Mouse (Mus musculus) embryonic facial prominence, embryonic 10.5 days (tissue): ENCODE measurements around the gene Xrcc4. TPM values are rescaled to one million over a fixed set of nuclear protein-coding genes. Genes with fewer than 3 reads are reported as not detected.

Experiments
- DNase-seq: peaks from one replicate; pipeline ENCODE4 v3.0.0-alpha.2; 2017; ENCODE audit warnings: low spot score
- H3K27ac ChIP-seq: fragments of 300-500 bp; sonication (generic); replicated peaks from 2 replicates; pipeline ENCODE4 v1.5.1; 2016; ENCODE audit warnings: mild to moderate bottlenecking
- H3K27me3 ChIP-seq: fragments of 300-500 bp; sonication (generic); replicated peaks from 2 replicates; pipeline ENCODE4 v1.6.1; 2016; ENCODE audit warnings: low read depth, mild to moderate bottlenecking; ENCODE audit not compliant: poor library complexity, severe bottlenecking
- H3K36me3 ChIP-seq: fragments of 300-500 bp; sonication (generic); replicated peaks from 2 replicates; pipeline ENCODE4 v1.6.1; 2016; ENCODE audit warnings: mild to moderate bottlenecking, moderate library complexity
- H3K4me1 ChIP-seq: fragments of 300-500 bp; sonication (generic); 2 replicates; pipeline ENCODE4 v1.6.1; 2016
- H3K4me3 ChIP-seq: fragments of 300-500 bp; sonication (generic); 2 replicates; pipeline ENCODE4 v1.5.1; 2016; ENCODE audit warnings: mild to moderate bottlenecking, moderate library complexity
- H3K9me3 ChIP-seq: fragments of 300-500 bp; sonication (generic); 2 replicates; pipeline ENCODE4 v1.6.1; 2016; ENCODE audit warnings: mild to moderate bottlenecking
- WGBS: fragments of 180-500 bp; shearing (Covaris S2); methylation state at CpG from one replicate; pipeline ENCODE4 v1.1.7; 2016; 5-methylcytosine and 5-hydroxymethylcytosine counted together
- polyA plus RNA-seq: library from polyadenylated mRNA; unstranded; fragments of >200 nt; fragmentation: Nextera tagmentation; extraction: Ambion mirVana; gene quantifications from 2 replicates; pipeline ENCODE4 v1.2.1, GENCODE M21; 2016

Xrcc4 gene
- polyA plus RNA-seq, 1 experiment from 2014 or later = 8.5 TPM

GRCm38 (mm10) chr13:89849955-89850354 lies 239.5 kb downstream of the Xrcc4 start:
- no peak for DNase-seq
- WGBS = 94% methylated on average over 1 of the region's 1 CpGs
- no peaks in the 10 kb centered on the region for H3K27me3 ChIP-seq
- H3K27ac ChIP-seq = no peak overlapping the region
- H3K9me3 ChIP-seq = no peaks in the 10 kb centered on the region
- H3K4me1 ChIP-seq = no peaks in the 10 kb centered on the region
- H3K4me3 ChIP-seq = no peak overlapping the region
- no peaks in the 10 kb centered on the region for H3K36me3 ChIP-seq

- 87% methylated on average over 3 of the region's 3 CpGs for WGBS
- Histone ChIP-seq H3K9me3 (no peaks in the 10 kb centered on the region), H3K36me3 (no peaks in the 10 kb centered on the region)
Observed at GRCm38 (mm10) chr13:89838635-89839034, 250.8 kb downstream of the Xrcc4 start.

GRCm38 (mm10) chr13:89834485-89834884 lies 254.9 kb downstream of the Xrcc4 start:
- WGBS = 75% methylated on average over 3 of the region's 3 CpGs
- no peak overlapping the region for H3K4me3 ChIP-seq
- H3K27me3 ChIP-seq = no peaks in the 10 kb centered on the region
- no peak for DNase-seq
- no peaks in the 10 kb centered on the region for H3K36me3 ChIP-seq
- peaks cover 20% of the 10 kb centered on the region for H3K4me1 ChIP-seq
- no peak overlapping the region; the same call in 1 of the 2 replicates for H3K27ac ChIP-seq
- no peaks in the 10 kb centered on the region for H3K9me3 ChIP-seq

More at GRCm38 (mm10) chr13:89838635-89839034, 250.8 kb downstream of the Xrcc4 start:
- H3K27ac ChIP-seq = no peak overlapping the region
- H3K27me3 ChIP-seq = no peaks in the 10 kb centered on the region
- peaks cover 7% of the 10 kb centered on the region for H3K4me1 ChIP-seq
- no peak for DNase-seq
- H3K4me3 ChIP-seq = no peak overlapping the region

GRCm38 (mm10) chr13:89833053-89833670 lies 256.2 kb downstream of the Xrcc4 start:
- Histone ChIP-seq H3K27ac (peak overlapping the region; percentile 77), H3K9me3 (no peaks in the 10 kb centered on the region), H3K4me3 (no peak overlapping the region), H3K27me3 (no peaks in the 10 kb centered on the region), H3K36me3 (no peaks in the 10 kb centered on the region), H3K4me1 (peaks cover 23% of the 10 kb centered on the region)
- WGBS = 30% methylated on average over 2 of the region's 2 CpGs
- peak; percentile 18 for DNase-seq

DNA sequence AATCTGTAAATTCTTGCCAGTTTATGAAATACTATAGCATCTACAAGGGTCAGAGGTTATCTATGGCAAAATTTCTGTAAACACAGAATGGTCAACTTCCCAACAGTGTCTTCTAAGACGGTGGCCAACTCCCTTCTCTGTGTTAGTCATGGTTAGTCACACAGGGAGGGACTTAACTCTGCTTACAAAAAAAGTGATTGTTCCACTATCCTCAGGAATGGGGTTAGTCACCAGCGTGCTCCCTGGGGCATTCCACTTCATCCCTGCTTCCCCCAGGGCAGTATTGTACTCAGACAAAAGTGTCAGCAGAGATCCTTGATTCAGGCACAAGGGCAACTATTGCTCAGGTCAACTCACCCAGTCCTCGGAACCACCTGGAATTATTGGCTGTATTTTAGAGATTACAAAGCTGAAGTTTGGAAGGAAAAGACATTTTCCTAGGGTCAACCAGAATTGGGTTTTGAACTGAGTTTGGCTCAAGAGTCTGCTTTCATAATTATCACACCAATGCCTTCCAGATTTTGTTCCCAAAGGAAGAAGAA lies 260.9 kb downstream of the Xrcc4 start:
- DNase-seq = no peak
- Histone ChIP-seq H3K27me3 (no peaks in the 10 kb centered on the region), H3K36me3 (no peaks in the 10 kb centered on the region), H3K9me3 (no peaks in the 10 kb centered on the region), H3K4me1 (peaks cover 15% of the 10 kb centered on the region), H3K4me3 (no peak overlapping the region), H3K27ac (no peak overlapping the region)
- 24% methylated on average over 3 of the region's 3 CpGs for WGBS

DNA sequence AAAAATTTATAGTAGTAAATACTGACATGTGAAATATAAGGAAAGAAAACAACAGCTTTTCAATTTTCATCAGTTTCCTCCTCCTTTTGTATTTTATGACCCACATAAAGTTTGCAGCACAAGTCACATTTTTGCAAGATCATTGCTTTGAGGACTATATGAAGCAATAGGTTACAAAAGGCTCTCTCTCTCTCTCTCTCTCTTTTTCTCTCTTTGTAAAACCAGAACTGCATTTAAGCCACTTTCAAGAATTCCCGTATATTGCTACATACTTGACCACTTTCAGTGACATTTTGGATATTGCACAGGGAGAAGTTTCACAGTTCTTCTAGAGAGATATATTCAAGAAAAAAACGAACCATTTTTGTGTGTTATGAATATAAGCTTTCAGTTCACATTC lies 261.6 kb downstream of the Xrcc4 start:
- Histone ChIP-seq H3K27me3 (no peaks in the 10 kb centered on the region), H3K27ac (no peak overlapping the region), H3K4me1 (peaks cover 8% of the 10 kb centered on the region; the same call in 1 of the 2 replicates), H3K36me3 (no peaks in the 10 kb centered on the region), H3K4me3 (no peak overlapping the region), H3K9me3 (no peaks in the 10 kb centered on the region)
- DNase-seq = no peak
- WGBS = 86% methylated on average over 2 of the region's 2 CpGs

- H3K36me3 ChIP-seq = no peaks in the 10 kb centered on the region
- H3K9me3 ChIP-seq = no peaks in the 10 kb centered on the region
- H3K4me3 ChIP-seq = no peak overlapping the region
- H3K27me3 ChIP-seq = no peaks in the 10 kb centered on the region
- no peaks in the 10 kb centered on the region for H3K4me1 ChIP-seq
- H3K27ac ChIP-seq = no peak overlapping the region
- 52% methylated on average over 2 of the region's 2 CpGs for WGBS
- DNase-seq = no peak
Observed at GRCm38 (mm10) chr13:89814543-89814942, 274.9 kb downstream of the Xrcc4 start.

DNA sequence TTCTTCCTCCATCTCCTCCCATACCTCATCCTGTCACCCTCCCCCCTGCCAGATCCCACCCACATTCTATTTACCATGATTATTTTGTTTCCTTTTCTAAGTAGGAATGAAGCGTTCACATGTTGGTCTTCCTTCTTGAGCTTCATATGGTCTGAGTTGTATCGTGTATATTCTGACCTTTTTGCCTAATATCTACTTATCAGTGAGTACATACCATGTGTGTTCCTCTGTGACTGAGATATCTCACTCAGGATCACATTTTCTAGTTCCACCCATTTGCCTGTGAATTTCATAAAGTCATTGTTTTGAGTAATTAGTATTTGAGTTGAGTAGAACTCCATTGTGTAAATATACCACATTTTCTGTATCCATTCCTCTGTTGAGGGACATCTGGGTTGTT lies 277.2 kb downstream of the Xrcc4 start:
- WGBS = 92% methylated on average over 2 of the region's 2 CpGs
- Histone ChIP-seq H3K36me3 (no peaks in the 10 kb centered on the region), H3K27me3 (no peaks in the 10 kb centered on the region), H3K4me1 (no peaks in the 10 kb centered on the region), H3K9me3 (no peaks in the 10 kb centered on the region), H3K4me3 (no peak overlapping the region), H3K27ac (no peak overlapping the region)
- DNase-seq = no peak

- H3K36me3 ChIP-seq = no peaks in the 10 kb centered on the region
- H3K4me3 ChIP-seq = no peak overlapping the region
- H3K27ac ChIP-seq = no peak overlapping the region
- no peaks in the 10 kb centered on the region for H3K9me3 ChIP-seq
- no peaks in the 10 kb centered on the region for H3K4me1 ChIP-seq
- no peak for DNase-seq
- no peaks in the 10 kb centered on the region for H3K27me3 ChIP-seq
Observed at GRCm38 (mm10) chr13:89809024-89809423, 280.4 kb downstream of the Xrcc4 start.

DNA sequence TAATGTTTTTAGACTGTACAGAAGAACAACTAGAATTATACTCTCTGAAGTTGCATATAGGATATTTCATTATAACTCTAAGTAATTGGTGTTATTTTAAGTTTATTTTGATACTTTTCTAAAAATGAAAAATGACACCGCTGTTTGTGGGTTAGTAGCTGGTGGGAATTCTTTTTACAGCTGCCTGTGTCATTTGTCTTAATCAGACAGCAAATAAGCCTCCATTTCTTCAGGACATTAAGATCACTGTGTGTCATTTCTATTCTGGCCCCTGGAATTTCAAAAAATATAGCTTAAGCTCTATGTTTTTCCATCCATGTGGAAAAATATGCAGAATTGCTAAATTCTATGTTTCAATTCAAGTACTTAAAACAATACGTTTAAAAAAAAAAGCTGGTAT lies 287.5 kb downstream of the Xrcc4 start:
- H3K36me3 ChIP-seq = no peaks in the 10 kb centered on the region
- no peaks in the 10 kb centered on the region for H3K4me1 ChIP-seq
- WGBS = 85% methylated on average over 2 of the region's 2 CpGs
- no peak for DNase-seq
- no peaks in the 10 kb centered on the region for H3K9me3 ChIP-seq
- no peak overlapping the region for H3K4me3 ChIP-seq
- H3K27me3 ChIP-seq = no peaks in the 10 kb centered on the region
- H3K27ac ChIP-seq = no peak overlapping the region

- no peaks in the 10 kb centered on the region for H3K36me3 ChIP-seq
- H3K9me3 ChIP-seq = no peaks in the 10 kb centered on the region
- no peaks in the 10 kb centered on the region for H3K4me1 ChIP-seq
- no peak overlapping the region for H3K27ac ChIP-seq
- H3K4me3 ChIP-seq = no peak overlapping the region
- no peak for DNase-seq
- WGBS = 51% methylated on average over 3 of the region's 3 CpGs
- no peaks in the 10 kb centered on the region for H3K27me3 ChIP-seq
Observed at GRCm38 (mm10) chr13:89797721-89798120, 291.7 kb downstream of the Xrcc4 start.

GRCm38 (mm10) chr13:89791475-89791874 lies 297.9 kb downstream of the Xrcc4 start:
- Histone ChIP-seq H3K4me1 (no peaks in the 10 kb centered on the region), H3K4me3 (no peak overlapping the region), H3K27me3 (no peaks in the 10 kb centered on the region), H3K9me3 (no peaks in the 10 kb centered on the region), H3K36me3 (no peaks in the 10 kb centered on the region), H3K27ac (no peak overlapping the region)
- no peak for DNase-seq
- 46% methylated on average over 5 of the region's 5 CpGs for WGBS

- no peak for DNase-seq
- Histone ChIP-seq H3K4me1 (peaks cover 11% of the 10 kb centered on the region), H3K4me3 (no peak overlapping the region), H3K27ac (no peak overlapping the region), H3K36me3 (no peaks in the 10 kb centered on the region), H3K27me3 (no peaks in the 10 kb centered on the region), H3K9me3 (no peaks in the 10 kb centered on the region)
- WGBS = 67% methylated on average over 2 of the region's 2 CpGs
Observed at GRCm38 (mm10) chr13:89782886-89783285, 306.5 kb downstream of the Xrcc4 start.
